Mouse (Mus musculus) cerebellum, adult 2 months (tissue): Measurements from ENCODE around the gene Ntn1.

Experiments
- CTCF ChIP-seq: fragments of 200-500 bp; IDR thresholded peaks from 2 replicates; pipeline ENCODE4 v1.5.1; 2011; ENCODE audit warnings: low read depth, mild to moderate bottlenecking, control low read depth, low read length, moderate library complexity, borderline replicate concordance; ENCODE audit not compliant: insufficient read depth
- POLR2A ChIP-seq: fragments of 200-500 bp; IDR thresholded peaks from 2 replicates; pipeline ENCODE4 v1.6.1; 2011; ENCODE audit warnings: low read length, control low read depth, borderline replicate concordance; ENCODE audit not compliant: insufficient read depth

DNA sequence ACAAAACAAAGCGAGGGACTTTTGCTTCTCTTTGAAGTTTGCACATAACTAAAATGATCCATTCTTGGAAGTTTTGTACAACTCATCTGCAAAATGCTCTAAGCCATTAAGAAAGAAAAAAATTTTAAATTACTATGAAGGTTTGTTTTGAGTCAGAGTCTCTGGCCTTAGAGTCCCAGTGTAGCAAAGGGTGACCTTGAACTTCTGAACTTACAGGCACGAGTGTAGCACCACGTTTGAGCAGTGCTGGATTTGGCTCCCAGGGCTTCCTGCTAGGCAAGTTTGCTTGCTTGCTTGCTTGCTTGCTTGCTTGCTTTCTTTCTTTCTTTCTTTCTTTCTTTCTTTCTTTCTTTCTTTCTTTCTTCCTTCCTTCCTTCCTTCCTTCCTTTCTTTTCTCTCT is 16.4 kb upstream of the Ntn1 start:
- no peak for TF ChIP-seq POLR2A
- no peak for TF ChIP-seq CTCF
